Mouse (Mus musculus): ENCODE data around the gene Ets2.
"Not testable (repeated sequence)": the region's sequence is repeated elsewhere in the genome, so short reads cannot be mapped to it uniquely, and the experiment has no call there.

The Ets2 gene

GRCm38 (mm10) chr16:95699721-95700120, 2.2 kb upstream of the Ets2 start:
- no peak for DNase-seq (ENCODE audit: low spot score in 2 of 2)

DNA sequence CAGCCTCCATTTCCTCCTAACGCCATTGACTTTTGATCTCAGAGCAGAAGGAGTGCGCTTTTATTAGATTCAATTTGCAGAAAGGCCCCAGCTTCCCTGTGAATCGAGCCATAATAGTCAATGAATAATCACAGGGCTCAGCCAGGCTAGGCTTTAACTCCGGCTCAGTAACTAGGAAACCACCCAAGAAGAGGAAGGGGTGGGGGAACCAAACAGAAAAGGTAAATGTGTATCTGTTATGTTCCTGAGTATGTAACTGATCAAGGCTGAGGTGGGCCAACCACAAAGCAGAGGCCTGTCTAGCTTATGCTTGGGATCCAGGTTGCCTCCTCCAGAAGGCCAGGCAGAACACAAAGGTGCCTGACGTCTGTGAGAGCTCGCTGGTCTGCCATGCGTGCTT, 1.7 kb upstream of the Ets2 start:
- DNase-seq (ENCODE audit: low spot score in 2 of 2), result no peak

- DNase-seq (ENCODE audit: low spot score in 2 of 2), result peak; percentile 50 to 57
Measured at GRCm38 (mm10) chr16:95702562-95703545, 979 bp downstream of the Ets2 start.

DNA sequence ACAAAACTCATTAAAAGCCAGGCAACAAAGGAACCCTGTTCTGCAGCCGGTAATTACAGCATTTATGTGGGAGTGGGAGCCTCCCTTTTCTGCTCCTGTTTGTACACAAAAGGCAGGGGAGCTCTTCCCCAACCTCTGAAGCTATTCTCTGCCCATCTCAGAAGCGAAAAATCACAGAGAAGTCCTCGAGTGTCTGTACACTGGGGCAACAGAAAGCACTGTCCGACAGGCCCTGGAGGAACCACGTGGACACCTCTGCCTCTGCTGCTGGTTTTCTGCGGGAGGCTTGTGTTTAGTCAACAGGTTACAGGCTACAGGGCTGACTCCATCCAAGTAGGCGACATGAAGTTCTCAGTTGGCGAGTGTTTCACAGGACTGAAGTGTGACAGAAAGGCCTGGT, 2.1 kb downstream of the Ets2 start:
- no peak for DNase-seq (ENCODE audit: low spot score in 2 of 2)

DNA sequence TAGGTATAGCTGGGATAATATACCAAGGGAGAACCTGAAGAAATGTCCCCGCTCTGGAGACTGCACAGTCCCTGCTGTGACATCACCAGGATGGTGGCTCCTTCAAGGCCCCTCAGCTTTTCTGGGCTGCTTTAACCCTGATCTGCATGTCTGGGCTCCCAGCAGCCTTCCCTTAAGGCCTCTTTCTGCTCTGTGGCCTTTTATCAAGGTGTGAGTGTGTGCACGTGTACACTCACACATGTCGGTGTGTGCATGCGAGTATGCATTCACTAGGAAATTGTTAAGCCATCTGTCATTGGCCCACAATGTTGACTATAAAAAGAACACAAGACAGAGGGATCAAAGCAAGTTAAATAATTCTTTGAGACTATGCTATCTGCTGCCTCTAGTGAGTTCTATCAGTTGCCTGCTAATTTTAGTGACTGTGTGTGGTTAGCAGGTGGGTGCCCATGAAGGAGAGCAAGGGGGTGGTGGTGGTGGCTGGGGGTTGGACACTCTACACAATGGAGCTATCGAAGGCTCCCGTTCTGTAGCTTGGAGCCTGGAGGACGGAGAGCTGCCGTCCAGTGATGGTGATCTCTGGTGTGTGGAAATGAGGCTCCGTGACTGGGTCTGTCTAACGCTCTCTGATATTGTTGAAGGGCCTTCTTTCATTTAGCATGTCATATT, 2.9 kb downstream of the Ets2 start:
- no peak for DNase-seq (ENCODE audit: low spot score in 2 of 2)

GRCm38 (mm10) chr16:95705771-95706170, 3.9 kb downstream of the Ets2 start:
- no peak for DNase-seq (ENCODE audit: low spot score in 2 of 2)

- no peak for DNase-seq (ENCODE audit: low spot score in 2 of 2)
Measured at GRCm38 (mm10) chr16:95708211-95709004, 6.5 kb downstream of the Ets2 start.

- DNase-seq (ENCODE audit: low spot score in 2 of 2), result no peak
Measured at GRCm38 (mm10) chr16:95709175-95709574, 7.3 kb downstream of the Ets2 start.

GRCm38 (mm10) chr16:95710129-95710528, 8.3 kb downstream of the Ets2 start:
- no peak for DNase-seq (ENCODE audit: low spot score in 2 of 2)

DNA sequence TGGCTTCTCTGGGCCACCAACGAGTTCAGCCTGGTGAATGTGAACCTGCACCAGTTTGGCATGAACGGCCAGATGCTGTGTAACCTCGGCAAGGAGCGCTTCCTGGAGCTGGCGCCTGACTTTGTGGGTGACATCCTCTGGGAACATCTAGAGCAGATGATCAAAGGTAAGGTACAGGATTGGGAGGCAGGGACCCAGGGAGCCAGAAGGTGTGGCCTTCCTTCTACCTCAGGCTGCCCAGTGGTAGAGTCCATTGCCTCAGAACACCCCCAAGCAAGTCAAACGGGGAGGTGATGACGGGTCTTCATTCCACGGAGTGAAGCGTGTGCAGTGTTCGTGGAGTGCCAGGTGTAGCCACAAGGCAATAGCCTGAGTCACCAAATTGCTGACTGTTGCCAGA, 10.2 kb downstream of the Ets2 start:
- DNase-seq (ENCODE audit: low spot score in 2 of 2), result no peak

GRCm38 (mm10) chr16:95713077-95713476, 11.2 kb downstream of the Ets2 start:
- not testable (repeated sequence) for DNase-seq (ENCODE audit: low spot score in 2 of 2)

- no peak for DNase-seq (ENCODE audit: low spot score in 2 of 2)
Measured at GRCm38 (mm10) chr16:95715026-95715425, 13.2 kb downstream of the Ets2 start.

DNA sequence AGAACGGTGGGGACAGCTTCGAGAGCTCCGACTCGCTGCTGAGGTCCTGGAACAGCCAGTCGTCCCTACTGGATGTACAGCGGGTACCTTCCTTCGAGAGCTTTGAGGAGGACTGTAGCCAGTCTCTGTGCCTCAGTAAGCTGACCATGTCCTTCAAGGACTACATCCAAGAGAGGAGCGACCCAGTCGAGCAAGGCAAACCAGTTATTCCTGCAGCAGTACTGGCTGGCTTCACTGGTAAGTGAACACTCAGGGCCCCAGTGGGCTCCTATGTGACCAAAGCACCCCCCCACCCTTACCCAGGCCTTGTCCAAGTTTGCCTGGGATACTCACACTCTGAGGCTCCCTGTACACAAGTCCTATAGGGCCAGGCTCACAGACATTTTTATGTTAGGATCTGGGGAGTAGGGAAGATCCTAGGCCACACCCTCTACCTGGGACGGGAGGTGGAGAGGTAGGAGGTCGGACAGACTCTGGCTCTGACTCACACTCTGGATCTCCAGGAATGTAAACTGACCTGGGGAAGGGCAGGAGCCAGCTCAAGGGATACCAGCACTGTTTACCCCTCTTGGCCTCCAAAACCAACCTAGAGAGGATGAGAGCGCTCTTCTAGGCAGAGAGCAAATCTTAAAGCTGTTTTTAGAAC, 14.3 kb downstream of the Ets2 start:
- no peak for DNase-seq (ENCODE audit: low spot score in 2 of 2)

- no peak for DNase-seq (ENCODE audit: low spot score in 2 of 2)
Measured at GRCm38 (mm10) chr16:95717631-95718030, 15.8 kb downstream of the Ets2 start.

DNA sequence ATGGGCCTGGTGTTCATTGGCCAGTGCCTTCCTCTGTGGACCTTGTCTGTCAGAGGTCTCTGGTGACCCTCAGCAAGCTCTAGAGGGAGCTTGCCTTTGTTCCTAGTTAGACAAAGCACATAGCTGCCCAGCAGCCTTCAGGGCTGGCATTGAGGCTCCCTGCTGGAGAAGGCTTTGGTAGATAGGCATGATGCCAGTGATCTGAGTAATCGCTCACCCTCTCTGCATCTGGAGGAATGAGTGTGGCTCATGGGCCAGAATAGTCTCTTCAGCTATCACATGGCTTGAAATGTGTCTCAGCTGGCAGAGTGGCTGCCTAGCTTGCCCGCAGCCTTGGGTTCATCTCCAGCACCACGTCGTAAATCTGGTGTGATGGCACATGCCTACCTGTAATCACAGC, 16.2 kb downstream of the Ets2 start:
- no peak for DNase-seq (ENCODE audit: low spot score in 2 of 2)

DNA sequence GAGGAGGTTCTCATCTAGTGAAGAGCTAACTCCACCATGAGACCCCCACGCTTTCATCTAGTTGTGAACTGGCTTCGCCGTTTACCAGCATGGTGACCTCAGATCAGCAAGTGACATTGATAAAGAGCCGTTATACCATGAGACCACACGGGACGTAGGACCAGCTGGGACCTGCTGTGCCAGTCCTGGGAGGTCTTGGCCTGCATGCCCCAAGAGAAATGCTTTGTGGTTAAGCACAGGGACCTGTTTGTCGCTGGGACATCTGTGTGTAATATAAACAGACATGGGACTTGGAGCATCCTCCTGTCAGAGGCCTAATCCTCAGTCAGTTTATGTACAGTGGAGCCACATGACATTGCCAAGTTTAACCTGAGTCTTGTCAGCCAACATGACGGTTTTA, 18.7 kb downstream of the Ets2 start:
- DNase-seq (ENCODE audit: low spot score in 2 of 2), result no peak

DNA sequence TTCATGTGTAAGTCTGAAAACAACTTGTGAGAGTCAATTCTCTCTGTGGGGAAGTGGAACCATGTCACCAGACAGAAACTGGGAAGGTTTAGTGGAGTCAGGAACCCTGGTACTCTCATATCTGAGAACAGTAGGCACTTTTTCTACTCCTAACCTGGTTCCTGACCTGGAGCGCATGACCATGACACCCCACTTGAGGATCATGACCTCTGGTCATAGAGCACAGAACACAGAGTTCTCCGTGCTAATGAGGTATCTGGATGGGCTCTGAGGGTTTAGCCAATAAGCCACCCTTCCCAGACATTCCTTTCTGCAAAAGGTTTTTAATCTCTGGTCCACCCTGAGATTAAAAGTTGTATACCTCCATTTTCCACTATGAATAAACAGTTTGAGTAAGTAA, 22.4 kb downstream of the Ets2 start:
- no peak for DNase-seq (ENCODE audit: low spot score in 2 of 2)

DNA sequence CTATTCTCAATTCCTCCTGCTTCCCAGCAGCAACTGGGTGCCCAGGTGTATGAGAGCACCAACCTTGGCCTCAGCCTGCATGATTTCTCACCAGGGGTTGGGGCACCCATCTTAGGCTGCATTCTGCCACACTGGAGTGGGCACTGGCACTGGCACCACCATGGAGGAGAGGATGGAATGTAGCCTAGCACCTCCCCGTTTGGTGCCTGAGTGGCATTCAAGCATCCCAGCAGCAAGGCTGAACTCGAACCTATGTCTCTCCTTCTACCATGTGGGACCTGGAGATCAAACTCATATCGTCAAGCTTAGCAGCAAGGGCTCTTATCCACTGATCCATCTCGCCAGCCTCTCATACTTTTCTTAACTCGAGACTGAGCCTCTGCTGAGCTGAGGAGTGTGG, 22.9 kb downstream of the Ets2 start:
- no peak for DNase-seq (ENCODE audit: low spot score in 2 of 2)

- no peak for DNase-seq (ENCODE audit: low spot score in 2 of 2)
Measured at GRCm38 (mm10) chr16:95726802-95727201, 24.9 kb downstream of the Ets2 start.

- no peak for DNase-seq (ENCODE audit: low spot score in 2 of 2)
Measured at GRCm38 (mm10) chr16:95728453-95729435, 26.9 kb downstream of the Ets2 start.
